Mouse (Mus musculus): ENCODE results near the gene Gja5.
A peak's percentile ranks its signal among the peaks of the same experiment; 100 is the strongest.
"Not testable (repeated sequence)": the region's sequence is repeated elsewhere in the genome, so short reads cannot be mapped to it uniquely, and the experiment has no call there.

The Gja5 gene

DNA sequence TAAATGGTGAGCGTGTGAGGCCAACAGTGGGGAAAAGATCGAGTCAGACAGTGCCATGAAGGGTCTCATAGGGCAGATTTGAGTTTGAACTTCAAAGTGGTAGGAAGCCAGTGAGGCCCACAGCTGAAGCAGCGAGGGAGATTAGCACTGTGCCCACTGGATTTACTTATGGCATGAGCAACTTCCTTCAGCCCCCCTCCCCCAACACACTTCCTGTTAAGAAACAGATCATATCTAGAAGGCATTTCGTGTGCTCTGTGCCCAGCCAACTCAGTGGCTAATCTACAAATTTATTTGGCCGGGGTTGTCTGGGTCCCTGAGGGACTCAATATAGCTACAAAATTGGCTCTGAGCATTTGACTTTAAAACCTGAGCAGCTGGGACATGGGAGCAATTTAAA is 139.7 kb downstream of the Gja5 start:
- no peak for DNase-seq

DNA sequence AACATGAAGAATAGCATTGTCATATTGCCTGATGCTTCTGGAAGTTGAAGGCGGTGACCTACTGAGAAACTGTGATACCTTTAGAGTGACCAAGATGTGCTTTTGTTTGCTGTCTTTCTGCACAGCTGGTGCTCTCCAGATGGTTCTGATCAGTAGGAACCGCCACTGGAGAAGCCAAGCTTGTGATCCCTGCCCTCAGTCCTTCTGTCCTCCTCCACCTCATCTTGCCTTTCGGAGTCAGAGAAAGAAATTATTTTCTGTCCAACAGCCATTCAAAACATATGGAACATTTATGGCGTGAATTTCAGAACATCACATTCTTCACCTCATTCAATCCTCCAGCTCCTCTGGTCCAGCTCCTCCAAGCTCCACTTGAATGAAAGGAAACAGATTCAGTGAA is 143.3 kb downstream of the Gja5 start:
- DNase-seq = no peak

DNA sequence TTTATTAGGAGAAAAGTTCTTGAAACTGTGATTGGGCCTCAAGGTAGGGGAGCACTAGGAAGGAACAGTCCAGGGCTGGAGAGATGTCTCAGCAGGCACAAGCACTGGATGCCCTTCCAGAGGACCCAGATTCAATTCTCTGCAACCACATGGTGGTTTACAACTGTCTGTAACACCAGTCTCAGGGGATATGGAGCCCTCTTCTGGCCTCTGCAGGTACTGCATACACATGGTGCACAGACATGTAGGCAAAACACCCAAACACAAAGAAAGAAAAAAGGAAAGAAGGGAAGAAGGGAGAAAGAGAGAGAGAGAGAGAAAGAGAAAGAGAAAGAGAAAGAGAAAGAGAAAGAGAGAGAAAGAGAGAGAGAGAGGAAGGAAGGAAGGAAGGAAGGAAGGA is 143.9 kb downstream of the Gja5 start:
- peak in 1 of 2 experiments; percentile 16 for DNase-seq

DNA sequence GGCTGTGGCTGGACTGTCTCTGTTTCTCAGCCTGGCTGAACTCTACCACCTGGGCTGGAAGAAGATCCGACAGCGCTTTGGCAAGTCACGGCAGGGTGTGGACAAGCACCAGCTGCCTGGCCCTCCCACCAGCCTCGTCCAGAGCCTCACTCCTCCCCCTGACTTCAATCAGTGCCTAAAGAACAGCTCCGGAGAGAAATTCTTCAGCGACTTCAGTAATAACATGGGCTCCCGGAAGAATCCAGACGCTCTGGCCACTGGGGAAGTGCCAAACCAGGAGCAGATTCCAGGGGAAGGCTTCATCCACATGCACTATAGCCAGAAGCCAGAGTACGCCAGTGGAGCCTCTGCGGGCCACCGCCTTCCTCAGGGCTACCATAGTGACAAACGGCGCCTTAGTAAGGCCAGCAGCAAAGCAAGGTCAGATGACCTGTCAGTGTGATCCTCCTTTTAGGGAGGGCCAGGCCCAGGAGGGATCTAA is 146.8 kb downstream of the Gja5 start:
- DNase-seq = no peak

DNA sequence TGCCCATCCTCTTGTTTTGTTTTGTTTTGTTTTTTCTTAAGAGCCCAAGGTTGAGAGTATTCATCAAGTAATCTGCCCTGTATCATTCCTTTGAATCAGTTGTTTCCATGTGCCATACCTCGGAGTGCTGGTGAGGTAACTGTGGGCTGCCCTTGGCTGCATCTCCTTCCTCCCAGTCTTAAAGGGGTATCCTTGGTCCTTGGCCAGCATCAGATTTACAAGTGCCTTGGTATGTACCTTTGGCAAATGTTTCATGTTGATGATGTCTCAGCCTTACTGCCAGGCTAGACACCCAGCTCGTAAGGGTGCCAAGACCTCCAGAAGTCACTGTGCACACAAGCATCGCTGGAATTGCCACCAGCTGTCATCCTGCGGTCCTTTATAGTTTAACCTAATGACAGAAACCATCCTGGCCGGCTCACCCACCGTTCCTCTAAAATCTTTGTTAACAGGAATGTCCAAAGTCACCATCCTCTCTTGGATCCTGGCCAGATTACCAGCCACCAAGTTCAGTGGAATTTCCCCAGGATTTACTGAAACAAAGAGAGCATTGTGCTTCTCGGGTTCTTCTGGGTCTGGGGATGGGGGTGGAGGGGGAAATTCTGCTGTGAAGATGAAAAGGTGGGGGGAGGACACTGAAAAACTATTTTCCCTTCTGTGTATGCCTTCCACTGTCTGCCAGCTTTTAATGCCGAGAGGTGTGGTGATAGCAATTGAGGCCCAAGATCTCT is 147.7 kb downstream of the Gja5 start:
- DNase-seq = no peak

DNA sequence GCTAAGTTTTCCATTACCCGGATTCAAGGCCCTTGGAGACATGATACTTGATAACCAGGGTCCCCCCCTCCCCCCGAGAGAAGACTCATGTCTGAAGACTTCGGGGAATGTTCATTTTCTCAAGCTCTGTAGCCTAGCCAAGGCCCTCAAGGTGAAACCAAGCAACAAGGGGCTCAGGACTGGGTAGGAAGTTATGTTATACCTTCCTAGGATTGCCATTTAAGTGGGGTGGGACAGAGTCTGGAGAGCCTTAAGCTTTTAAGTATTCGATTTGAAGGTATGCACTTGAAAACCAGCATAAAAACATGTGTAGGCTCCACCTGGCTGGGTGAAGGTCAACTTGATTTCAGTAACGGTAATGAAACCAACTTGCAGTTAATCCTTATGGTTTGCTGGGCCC is 154.2 kb downstream of the Gja5 start:
- DNase-seq = no peak

DNA sequence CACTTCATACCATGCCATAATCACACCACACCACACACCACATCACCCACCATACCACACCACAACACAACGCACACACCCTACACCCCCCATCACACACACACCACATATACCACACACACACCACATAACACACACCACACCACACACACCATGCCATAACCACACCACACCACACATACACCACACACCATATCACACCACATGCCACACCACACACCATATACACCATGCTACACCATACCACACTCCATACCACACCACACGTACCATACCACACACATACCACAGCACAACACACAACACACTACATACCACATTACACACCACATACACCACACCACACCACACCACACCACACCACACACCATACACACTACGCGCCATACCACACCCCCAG is 155.6 kb downstream of the Gja5 start:
- DNase-seq = no peak

DNA sequence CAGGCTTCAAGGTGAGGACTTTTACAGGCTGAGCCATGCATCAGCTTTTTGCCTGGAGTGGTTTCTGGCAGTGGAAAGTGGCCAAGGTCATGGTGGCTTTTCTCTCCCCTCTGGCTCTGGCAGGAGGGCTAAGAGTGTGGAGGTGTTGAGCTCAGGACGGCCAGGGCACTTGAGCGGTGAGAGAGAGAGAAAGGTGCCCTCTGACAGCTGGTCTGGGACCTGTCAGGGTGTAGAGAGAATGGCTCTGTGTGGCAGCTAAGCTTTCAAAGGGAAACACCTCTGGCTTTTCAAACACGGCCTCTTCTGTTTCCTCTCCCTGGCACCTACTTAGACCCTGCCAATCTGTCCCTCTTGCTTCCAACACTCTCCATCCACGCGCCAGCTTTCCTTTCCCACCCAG is 158.3 kb downstream of the Gja5 start:
- no peak for DNase-seq

DNA sequence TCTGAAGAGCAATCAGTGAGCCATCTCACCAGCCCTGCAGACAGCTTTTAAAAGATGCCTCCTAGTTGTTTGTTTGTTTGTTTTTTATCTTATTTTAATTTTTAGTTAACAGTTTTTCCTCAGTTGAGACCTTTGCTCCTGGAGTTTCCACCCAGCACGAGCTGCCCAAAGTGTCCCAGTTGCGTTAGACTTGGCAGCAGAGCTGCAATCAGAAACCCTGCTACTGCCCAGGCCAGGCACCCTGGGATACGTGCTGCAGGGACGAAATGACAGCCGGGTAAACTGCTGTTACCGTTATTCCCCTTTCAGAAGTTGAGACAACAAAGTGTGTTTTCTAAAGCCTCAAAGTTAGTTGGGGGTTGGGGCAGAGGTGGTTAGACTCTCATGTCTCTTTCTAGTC is 159.6 kb downstream of the Gja5 start:
- DNase-seq = no peak

DNA sequence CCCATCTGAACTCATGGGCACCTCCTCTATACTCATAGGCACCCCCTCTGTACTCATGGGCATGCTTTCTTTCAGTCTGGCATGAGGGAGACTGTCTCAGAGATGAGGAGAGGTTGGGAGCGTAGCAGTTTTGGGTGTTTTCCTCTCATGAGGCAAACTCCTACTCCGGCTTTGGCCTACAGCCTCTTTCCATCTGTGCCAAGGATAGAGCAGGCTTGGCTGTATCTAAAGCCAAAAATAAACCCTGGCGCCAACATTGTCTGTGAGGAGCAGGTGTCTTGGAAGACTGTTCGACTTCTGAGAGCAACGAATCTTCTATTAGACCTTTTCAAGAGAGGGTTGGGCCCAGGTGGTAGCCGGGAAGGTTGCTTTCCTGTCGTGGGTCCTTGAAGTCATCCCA is 165.1 kb downstream of the Gja5 start:
- not testable (repeated sequence) for DNase-seq

DNA sequence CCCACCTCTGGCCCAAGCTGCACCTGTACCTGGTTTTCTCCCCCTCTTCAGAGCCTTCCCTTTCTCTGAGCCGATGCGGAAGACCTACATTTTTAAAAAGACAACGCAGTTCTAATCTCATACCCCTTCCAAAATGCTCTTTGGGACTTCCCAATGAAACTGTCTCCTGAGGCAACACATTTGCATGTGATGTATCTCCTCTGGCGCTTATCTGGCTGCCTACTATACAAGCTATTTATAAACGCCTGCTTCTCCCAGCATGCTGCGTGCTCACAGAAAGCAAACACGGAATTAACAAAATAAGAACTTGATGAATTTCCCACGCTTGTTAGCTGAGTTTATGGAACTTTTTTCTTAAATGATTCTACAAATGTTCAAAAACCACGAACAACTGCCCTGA is 167.4 kb downstream of the Gja5 start:
- DNase-seq = not testable (repeated sequence)

DNA sequence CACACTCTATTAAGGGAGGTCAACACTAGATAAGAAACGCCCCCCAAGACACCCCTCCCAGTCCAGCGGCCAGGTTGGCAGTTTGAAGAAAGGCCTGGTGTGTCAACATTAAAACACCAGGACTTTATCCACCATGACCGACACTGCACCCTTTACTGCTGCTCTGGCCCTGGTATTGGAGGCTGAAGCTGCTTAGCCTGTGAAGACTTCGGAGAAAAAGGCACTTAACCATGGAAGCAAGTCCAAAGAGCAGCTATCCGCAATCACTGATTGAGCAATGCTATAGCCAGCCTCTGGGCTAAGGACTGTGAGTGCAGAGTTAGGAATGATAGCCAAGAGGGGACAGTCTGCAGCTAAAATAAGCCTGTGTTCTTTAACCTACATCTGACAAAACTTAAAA is 167.9 kb downstream of the Gja5 start:
- not testable (repeated sequence) for DNase-seq

DNA sequence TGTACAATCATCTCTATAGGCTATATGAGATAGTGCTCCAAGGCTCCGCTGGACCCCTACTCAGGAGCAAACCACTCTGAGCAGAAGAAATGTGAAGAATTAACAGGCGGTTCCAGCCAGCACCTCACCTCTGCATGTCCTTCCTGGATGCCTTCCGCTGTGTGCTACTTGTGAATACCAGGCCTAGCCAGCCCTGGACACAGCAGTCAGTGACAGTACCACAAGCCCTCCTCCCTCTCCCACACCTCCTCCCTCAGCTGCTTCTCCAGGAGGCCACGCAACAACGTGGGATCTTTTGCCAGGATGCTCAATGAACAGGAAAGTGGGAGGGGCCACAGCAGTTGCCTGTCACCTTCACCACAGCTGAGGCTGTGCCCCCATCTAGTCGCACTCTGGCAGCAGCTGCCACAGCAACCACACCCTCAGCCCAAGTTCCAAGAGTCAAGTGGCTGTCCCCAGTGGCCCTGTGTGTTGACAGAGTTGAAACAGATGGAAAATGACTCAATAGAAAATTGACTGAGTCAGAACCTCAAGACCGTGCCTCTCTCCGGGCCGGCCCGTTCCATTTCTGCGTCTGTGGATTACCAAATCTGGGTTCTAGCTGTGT is 171.4 kb downstream of the Gja5 start:
- DNase-seq = not testable (repeated sequence)

DNA sequence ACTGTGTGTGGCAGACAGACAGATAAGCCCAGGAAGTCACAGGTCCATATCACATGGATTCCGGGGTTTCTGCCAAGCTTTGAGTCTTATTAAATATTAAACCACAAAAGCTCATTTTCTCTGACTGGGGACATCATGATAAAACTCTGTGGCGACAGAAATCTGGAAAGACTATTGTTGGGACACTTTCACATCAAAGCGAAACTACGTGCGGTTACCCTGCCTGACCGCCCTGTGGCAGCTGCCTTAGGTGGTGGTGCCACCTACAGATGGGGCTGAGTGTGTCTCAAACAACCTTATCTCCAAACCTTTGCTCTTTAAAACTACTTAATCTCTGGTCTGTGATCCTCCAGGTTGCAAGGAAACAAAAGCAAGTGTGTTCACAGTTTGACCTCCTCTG is 171.9 kb downstream of the Gja5 start:
- peak; percentile 52 to 57 for DNase-seq

DNA sequence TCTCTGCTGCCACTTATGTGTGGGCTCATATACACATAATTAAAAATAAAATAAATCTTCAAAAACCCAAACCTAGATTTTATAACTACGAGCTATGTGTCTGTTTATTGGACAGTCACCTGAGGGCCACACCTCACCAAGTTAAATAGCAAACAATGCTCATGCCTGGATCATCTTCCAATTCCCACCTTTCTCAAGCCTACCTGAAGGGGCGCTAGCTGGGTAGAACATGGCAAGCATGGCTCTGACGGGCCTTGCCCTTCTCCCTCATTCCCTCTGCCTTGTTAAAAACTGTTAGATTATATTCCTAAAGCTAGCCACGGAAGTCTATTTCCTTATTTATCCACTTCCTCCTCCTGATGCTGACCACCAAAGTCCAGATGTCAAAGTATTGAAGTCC is 173.9 kb downstream of the Gja5 start:
- no peak for DNase-seq

DNA sequence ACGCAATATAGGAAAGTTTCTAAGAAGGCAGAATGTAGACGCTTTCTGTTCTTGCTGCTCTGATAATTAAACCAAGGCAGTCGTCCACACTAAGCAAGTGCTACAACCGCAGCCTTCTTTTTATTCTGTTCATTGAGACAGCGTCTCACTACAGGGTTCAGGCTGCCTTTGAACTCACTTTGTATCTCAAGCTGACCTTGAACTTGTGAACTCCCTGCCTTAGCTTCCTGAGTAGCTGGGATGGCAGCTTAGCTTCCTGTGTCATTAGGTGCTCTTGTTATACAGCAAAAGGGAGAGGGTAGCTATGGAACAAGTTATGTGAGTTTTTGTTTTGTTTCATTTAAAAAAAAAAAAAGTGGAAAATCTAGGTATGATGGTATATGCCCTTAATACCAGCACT is 177.7 kb downstream of the Gja5 start:
- no peak for DNase-seq

DNA sequence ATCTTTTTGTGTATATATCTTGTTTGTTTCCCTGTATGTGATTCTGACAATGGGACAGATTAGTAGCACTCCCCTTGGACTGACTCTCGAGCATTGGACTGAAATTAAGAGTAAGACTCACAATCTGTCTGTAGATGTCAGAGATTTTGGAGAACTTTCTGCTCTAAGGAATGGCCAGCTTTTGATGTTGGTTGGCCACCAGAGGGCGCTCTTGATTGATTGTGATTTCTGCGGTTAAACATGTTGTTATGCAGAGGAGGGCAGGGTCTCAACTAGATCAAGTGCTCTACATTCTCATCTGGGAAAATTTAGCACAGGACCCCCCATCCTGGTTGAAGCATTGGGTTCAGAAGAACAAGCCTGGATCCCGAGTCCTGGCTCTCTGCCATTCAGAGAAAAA is 182.8 kb downstream of the Gja5 start:
- peak; percentile 47 to 58 for DNase-seq

DNA sequence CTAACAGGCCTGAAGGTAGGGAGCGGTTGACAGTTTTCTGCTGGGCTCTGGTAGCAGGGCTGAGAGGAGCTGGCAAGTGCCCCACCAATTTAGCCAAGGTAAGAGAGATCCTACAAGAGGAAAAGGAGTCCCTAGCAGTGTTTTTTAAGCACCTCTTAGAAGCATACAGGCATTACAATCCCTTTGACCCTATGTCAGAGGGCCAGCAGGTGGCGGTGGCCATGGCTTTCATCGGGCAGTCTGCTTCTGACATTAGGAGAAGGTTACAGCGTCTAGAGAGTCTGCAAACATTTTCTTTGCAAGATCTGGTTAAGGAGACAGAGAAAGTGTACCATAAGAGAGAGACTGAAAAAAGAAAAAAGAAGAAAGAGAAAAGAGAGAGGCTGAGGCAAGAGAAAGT is 183.8 kb downstream of the Gja5 start:
- not testable (repeated sequence) for DNase-seq

DNA sequence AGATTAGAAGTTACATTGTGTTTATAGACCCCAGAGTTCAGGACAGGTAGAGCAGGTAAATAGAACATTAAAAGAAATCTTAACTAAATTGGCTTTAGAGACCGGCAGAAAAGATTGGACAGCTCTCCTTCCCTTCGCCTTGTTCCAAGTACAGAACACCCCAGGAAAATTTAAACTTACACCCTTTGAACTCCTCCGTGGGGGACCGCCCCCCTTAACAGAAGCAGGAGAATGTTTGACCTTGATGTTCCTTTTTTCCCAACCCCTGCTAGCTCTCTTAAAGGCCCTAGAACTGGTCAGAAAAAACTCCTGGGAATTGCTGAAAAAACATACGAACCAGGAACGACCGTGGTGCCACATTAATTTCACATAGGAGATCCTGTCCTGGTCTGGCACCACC is 187.5 kb downstream of the Gja5 start:
- DNase-seq = not testable (repeated sequence)

DNA sequence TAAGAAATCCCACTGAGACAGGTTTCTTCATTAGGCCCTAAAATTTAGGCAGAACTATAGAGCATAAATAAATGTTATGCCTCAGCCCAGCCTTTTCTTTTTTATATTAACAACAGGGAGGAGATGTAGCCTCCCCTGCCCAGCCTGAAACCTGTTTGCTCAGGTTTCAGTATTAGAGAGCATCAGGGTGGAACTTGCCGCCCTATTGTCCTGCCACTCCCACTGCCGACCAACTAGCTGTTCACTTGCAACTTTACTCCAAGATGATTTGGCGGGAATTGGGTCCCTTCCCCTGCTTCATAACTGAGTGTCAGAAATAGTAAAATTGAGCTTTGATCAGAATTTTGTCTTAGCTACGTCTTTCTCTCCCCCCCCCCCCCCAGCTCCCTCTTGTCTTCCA is 192.2 kb downstream of the Gja5 start:
- DNase-seq = not testable (repeated sequence)

DNA sequence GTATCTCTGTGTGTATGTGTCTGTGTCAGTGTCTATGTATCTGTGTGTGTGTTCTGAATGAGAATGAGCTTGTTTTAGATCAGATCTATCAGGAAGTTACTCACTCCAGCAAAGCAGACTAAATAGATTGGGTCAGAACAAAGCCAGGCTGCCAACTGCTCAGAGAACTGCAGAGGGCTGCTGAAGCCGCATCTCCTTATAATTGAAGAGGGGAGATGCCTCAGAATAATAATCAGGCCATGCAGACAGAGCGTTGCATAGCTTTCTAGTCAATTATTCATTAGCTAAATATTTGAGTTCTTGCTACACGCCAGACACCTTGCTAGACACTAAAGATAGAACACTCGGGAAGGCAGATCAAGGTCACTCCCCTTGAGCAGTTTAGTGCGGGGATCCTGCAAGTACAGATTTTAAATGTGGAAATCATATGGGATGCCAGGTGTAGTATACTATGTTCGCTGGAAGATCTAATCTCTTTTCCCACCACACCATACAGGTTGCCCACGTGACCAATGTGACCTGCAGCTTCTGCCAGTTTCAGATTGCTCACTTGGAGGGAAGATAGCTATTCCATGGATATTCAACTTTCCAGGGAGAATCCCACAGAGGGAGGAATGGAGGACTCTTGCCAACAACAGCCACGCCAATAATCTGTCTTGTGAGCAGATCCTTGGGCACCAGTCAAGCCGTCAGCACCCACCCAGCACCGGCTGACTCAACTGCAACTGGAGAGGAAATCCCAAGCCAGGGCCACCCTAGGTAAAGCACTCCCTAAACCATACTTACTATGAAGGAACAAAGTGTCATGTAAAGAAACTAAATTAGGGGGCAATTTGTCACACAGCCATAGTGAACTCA is 196.5 kb downstream of the Gja5 start:
- no peak for DNase-seq

DNA sequence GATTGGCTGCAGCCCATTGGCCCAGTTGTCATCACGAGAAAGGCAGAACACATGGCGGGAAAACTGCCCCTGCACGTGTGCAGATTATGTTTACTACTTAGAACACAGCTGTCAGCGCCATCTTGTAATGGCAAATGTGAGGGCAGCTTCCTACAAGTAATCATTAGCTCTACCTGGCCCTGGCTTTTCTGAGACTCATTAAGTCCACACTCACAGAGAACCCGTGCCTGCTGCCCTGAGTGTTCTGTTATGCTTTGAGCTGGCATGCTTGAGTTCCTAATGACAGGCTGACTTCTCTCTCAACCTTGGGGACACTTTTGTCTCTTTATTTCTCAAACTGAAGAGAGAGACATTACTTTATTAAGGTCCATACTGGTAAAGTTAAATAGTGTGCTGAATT is 199.5 kb downstream of the Gja5 start:
- DNase-seq = not testable (repeated sequence)

DNA sequence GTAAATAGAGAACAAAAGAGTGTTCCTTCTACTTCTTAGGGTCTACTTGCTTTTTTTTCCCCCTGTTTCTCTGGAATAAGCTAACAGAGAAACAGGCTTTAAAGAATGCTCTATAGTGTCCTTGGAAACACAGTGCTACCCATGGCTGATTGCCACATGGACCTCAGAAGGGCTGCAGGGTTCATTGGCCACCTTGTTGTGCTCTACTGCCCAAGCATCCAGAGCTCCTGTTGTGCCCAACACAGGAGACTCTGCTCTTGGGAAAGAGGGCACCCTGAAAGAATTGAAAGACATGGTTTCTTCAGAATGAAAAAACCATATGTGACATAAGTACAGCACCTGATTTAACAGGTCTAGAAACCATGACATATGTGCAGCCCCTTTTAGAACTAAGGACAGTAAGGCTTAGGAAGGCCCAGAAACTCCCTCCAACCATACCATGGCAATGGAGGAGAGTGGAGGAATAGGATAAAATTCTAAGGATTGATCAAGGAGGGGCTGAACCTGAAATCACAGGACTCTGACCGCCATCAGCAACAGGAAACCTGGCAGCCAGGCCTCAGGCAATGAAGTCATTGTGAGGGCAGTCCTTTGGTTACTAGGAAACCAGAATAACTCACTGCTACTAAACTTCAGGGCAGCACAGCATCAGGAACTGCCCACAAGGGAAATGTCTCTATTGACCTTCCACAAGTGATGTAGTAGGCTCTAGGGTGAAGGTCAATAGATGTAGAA is 200.4 kb downstream of the Gja5 start:
- DNase-seq = no peak
